Mouse (Mus musculus) thymus, postnatal 36 days (tissue): ENCODE measurements at regions not wholly inside any gene's neighbourhood (a gene's known extent, or its start where the extent isn't known, plus 50 kb on each side); places are given as distances from the start of the nearest gene placed in this dataset.
A peak's percentile ranks its signal among the peaks of the same experiment; 100 is the strongest.

Experiments used
- DNase-seq, 2 experiments: peaks; one replicate each; pipeline ENCODE4 v3.0.0; 2022; ENCODE audit warnings: mixed read lengths in 2 of 2

DNA sequence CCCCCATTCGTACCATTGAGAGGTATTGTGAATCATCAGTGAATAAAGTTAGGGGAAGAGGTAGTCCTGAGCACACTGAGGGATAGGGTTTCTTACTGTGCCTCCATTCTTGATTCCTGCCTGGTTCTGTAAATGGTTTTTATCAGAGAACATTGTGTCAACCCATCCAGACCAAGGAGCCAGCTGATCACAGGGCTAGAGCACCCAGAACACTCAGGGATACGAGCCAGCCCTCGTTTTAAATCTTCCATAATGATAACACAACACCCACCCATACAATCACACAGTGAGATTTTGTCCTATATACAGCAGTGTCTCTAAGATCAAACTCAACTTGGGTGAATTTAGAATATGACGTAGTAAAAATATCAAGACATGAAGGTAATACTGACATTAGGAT, 424.7 kb upstream of the BB014433 start:
- DNase-seq: no peak

DNA sequence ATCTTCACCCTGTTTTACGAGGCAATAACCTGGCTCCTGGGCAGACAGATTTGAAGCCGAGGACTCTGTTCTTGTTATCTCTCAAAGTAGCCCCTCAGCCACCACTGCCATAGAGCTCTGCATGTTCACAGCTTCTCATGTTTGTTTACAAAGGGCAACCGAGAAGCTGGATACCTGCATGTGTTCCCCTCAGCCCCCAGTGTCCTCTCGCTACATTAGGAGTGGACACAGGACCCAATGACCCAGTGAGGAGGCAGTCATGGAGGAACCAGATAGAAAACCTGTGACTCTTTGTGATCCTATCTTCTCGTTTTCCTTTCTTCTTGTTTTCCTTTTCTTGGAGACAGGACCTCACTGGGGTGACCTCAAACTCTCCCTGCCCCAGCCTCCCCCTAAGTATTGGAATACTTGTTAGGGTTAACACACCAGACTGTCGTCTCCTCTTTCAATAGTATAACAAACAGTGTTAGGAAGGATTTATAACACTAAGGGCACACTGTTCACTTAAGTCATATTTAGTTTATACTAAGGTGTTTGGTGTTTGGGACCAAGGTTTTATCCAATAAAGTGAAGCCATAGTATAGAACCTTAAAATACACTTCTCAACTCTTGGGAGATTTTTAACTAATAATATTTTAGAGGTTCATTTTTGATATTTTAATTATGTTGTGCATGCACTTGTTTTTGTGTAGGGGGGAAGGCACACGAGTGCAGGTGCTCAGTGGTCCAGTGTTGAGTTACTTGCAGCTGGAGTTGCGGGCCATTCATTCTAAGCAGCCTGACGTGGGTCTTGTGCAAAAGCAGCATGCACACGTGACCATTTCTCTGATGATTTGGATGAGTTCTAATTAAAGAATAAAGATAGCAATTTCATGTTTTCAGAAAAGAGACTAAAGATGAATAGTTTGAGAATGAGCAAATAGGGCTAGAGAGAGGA, 422.9 kb upstream of the BB014433 start:
- DNase-seq: no peak

DNA sequence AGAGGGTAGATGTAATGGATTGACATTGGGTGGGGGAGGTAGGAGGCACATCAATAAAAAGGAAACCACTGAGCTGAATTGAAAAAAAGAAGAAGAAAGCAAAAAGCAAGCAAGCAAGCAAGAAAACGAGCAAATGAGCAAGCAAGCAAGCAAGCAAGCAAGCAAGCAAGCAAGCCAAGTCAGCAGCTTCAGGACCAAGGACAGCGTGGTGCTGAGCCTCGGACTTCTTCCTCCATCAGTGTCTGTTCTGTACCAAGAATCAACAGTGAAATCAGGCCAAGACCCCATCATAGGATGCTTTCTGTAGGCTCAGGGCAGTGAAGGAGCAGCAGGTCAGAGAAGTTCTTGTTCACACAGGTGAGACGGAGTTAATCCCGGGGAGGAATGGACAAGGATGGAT, 392.7 kb upstream of the BB014433 start:
- no peak for DNase-seq

DNA sequence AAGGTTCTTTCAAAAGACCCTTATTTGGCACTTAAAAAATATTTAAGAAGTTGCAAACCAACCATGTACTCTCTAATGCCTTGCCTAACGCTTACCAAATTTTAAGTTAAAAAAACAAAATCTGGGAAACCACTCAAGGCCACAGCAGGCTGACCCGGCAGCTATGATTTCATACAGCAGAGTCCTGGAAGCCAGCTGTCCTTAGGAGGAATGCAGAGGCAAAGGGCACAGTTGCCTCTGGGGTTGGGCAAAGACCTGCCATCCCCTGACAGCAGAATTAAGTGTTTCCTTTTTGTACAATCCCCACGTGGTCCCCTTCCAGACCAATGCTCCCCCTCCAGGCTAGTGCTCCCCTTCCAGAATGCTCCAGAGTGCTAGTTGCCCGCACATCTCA, 348.8 kb upstream of the BB014433 start:
- no peak for DNase-seq

DNA sequence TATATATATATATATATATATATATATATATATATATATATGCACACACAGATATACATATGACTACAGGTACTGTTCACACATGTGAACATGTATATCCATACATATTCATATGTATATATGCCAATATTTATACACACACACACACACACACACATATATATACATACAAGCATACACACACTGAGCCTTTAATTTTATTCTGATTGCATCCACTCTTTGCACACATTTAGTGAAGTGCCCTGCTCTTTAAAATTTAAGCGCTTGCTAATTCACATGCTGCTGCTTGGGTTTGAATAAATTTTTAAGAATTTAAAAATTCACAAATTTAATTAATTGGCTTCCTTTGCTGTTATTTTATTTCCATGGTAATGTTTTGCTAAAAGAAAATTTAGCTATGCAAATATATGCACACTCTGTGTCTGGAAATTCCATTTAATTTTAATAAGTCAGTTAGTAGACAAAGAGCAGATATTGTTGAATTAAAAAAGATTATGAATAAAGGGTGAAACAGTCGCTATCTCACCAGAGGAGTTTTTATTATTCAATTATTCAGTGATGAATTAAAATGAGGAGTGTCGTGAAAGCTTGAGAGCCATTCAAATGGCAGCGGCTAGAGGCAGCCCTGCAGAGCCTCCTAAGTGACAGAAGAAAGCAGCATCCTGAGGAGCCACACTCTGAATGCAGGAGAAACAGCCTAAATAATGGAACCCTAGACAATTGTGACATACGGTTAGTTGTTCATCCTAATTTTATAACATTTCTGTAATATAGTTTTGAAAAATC, 348.3 kb upstream of the BB014433 start:
- no peak for DNase-seq

DNA sequence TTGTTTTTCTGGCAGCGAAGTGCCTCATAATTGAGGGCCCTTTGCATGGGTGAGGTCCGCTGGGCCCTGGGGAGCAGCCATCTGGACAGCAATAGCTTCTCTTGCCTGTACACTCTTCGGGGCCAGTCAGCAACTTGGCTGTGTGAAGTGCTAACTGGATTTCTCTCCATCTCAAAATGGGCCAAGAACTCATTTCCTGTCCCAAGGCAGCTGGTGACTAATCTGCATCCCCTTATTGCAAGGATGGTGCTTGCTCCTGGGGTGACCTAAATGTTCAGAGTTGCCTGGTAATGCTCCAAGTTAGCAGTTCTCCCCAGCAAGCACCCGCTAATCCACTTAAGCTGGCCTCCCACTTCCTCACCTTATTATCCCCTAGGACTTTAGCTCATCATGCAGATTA, 346.2 kb upstream of the BB014433 start:
- DNase-seq: no peak

DNA sequence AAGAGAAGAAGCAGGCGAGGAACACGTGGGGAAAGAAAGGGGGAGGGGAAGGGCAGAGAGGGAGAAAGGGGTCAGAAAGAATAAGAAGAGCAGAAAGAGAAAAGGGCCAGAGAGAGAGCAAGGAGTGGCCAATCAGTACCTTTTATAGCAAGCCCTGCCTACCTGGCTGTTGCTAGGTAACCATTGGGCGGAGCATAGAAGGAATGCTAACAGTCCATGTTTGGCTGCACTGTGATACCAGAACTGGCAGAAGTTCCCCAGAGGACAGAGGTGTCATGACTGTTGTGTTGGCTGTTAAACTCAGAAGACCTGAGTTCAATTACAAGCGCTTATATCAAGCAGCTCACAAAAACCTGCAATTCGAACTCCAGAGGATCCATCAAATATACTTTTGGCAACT, 342.9 kb upstream of the BB014433 start:
- no peak for DNase-seq

DNA sequence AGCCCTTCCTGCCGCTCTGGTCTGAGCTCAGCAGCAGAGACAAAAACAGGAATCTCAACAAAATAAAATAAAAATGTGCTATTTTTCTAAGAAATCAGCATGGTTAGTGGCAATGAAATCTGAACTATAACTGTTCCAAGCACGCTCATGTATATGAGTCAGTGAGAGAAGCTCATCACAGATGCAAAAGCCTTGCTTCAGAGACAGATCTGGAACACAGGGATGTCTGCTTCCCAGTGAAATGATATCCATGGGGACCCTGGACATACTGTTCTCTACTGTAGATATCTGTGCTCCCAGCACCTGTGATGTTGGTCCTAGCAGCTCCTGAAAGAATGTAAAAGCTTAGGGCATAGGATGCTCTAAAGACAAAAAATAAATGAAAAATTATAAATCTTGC, 321.2 kb upstream of the BB014433 start:
- DNase-seq: no peak

DNA sequence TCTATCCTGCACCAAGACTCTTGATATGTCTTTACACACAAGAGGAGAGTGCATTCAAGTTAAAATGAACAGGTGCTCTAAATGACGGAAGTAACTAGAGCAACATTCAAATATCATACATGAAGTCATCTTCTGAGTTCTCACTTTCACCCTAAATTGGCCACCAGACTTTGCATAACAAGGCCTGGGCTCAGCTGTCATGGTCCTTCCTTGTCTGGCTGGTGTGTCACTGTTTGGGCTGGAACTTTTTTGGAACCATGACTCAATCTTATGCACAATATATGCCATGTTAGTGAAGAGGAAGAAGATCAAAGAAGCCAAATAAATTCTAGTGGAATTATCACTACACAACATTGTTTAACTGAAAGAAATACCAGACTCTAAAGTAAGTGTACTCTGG, 318.7 kb upstream of the BB014433 start:
- no peak for DNase-seq

DNA sequence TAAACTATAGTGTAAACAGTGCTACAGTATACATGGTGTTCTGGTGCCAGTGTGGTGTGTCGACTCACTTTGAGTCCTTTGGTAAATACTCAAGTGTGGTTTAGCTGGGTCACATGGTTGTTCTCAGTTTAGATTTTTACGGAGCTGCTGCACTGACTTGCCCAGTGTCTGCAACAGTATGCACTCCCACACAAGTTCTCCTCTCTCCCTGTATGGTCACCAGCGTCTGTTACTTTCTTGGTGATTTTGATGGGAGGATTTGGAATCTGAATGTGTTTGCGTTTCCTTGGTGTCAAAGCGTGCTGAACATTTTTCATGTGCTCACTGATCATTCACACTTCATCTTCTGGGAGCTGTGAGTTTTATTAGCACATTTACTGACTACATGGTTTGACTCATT, 298.3 kb upstream of the BB014433 start:
- no peak for DNase-seq

DNA sequence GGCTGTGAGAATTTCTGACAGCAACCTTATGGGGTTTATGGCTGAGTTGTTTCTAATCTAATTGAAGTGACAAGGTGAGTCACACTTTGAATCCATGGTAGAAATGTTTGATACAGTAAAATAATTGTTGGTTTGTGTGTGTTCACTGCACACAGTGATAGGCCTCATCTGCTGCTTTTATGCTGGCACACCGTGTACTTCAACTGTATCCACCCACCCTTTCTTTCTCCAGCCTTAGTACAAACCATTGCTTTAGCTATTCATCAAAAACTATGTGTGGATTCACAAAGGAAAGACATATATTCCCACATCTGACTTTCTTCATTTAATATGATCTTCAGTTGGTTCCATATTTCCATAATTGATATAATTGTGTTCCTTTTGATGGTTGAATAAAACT, 297.7 kb upstream of the BB014433 start:
- DNase-seq: no peak

DNA sequence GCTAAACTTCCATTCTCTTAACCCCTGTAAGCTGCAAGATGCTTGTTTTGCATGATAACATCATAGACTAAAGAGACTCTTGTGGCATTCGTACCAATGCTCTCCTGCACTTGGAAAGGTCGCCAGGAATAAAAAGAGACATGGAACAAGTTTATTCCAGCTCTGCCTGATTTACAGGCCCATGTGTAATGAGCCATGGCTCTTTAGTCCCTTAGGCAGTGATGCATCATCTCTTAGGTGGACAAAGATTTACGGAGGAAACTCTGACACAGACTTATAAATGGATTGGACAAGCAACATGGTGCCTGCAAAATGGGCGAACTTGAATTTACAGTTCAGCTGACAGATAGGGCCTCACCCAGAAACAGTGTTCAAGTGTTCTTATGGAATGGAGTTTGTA, 288.7 kb upstream of the BB014433 start:
- no peak for DNase-seq

DNA sequence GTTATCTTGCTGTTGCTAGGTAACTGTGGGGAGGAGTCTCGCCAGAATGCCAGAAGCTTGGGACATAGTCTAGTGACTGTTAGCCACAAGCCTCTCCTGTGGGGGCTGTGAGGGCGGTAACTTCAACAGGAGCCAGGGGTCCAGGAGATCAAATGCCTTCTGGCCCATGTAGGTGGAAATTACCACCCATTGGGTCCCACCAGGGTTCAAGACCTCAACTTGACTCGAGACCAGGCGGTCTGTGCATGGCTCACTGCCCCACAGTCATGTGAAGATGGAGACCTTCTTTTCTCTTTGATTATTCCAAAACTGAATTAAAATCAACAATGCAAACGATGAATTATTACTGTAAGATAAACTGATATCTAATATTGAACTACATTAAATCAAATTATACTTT, 281.4 kb upstream of the BB014433 start:
- DNase-seq: no peak

DNA sequence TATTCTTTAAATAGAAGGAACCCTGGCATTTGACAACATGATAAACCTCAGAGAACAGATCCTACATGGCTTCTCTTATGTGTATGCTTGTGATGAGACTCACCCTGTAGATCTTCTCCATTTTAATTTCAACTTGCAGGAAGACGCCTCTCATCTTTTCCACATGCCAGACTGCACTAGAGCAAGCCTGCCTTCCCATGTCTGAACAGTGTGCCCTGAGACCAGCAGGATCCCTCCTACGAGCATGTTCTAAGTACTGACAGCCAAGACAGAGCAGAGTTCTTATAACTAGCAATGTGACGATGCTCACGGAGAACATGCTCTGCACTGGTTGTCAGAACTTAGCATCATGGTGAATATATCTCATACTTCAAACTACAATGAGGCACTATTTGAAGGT, 277.5 kb upstream of the BB014433 start:
- DNase-seq: no peak

DNA sequence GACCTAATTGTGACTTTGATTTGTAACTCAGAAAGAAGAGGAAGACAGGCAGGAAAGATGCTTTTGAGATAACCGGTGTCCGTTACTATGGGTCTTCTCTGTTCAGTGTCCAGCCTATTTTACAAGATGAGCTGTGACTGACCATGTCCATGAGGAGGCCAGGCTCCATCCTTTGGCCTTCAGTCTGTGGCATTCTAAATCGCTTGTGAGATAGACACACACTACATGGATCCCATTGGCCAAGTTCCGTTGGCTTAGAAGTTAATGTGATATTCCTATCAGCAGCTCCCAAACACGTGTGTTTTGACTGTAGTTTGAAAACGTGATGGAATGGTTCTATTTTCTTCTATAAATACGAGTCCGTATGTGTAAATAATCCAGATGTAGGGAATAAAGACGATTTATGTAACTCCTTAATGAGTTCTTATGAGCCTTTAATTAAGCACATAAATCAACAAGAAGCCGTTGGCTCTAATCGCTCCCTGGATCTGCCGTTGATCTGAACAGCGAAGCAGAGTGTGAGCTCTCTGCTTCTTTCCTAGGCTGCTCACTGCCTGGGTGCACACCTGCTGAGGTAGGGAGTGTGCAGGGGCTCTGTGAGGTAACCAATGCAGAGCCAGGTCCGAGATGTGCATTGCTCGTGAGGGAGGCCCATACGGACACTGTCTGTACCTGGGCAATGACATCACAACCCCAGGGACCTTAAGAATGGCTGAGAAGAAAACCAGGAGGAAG, 272.4 kb upstream of the BB014433 start:
- DNase-seq: no peak

DNA sequence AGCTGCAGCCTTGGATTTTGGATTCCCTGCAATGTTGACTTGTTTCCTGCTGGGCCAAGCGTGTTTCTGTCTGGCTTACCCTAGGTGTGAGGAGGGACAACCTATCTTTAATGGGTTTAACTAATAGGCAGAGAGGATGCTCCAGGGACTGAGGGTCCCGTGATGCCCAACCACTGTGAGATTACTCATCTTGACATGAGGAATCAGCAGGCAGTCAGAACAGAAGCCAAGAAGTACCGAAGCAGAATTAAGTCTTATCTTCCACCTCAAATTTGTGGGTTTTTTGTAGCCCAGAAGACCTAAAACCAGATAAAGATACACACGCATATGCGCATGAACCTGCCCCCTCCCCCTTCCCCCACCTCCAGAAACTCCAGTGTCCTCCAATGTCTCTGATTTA, 267.6 kb upstream of the BB014433 start:
- DNase-seq: no peak

DNA sequence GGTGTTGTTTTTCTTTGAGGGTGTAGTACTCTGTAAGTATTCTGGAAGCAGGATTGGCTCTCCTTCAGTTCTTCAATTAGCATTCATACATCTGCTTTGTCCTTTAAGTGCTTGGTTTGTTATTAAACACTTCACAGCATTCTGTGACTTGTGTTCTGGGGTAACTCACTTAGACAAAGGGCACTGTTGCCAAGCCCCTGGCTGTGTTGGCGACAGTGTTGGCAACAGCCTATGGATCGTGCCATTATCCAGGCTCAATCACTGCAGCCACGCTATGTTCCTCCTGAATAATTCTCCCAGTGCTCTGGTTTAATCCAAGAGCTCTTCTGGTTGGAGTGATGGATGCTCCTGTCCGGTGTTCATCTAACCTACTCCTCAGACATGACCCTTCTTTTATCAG, 265.6 kb upstream of the BB014433 start:
- DNase-seq: no peak

DNA sequence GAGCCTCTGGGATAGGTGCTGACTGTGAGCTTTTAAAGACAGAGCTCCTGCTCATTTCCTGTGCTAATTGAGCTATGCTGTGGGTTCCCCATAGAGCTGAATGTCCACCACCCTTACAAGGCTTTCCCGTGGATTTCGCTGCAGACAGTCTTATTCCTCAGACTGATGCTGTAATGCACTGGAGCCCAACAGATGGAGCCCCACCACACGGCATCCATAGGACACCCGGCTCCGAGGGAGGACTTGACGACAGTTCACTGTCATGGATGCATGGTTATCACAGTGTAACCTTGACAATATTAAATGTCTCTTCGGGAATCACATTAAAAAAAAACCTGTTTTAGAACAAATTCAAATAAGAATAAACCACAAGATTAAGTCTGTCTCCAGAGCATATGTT, 265.2 kb upstream of the BB014433 start:
- DNase-seq: no peak

DNA sequence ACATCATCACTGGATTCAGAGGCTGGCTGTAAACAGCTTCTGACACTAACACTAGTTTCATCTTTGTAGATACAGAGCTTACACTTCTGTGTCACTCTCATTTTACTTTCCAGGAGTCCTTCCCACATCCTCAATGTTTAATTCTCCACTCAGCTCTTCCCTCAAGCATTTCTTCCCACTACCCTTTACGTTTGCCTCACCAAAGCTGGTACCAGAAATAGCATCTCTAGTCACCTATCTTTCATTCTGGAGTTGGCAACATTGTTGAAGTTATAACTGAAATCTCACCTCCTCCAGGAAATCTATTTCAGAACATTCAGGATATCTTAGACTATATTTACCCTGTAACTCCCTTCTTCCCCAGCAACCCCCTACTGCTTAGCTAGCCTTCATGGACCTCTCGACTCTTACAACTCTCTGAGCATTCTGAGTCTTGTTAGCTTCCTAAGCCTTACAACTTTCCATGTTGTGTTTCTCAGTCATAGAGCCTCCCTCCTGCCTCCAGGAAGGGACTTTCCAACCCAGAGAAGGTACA, 258.3 kb upstream of the BB014433 start:
- DNase-seq: no peak

DNA sequence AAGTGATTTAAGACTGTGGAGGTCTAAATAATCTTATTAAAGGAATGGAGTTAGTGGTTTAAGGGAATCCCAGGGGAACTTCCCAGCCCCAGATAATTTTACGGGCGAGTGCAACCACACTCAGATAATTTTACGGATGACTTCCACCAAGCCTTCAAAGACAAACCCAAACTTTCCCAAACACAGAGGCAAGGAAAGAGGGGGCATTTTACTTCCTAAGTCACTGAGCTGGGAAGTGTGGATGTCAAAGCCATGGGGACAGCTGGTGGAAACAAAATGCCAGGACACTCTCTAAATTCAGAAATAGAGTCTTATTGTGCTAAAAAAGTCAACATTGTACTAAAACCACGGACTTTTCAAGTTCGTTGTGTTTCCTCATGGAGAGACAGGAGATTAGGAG, 227.9 kb upstream of the BB014433 start:
- no peak for DNase-seq

DNA sequence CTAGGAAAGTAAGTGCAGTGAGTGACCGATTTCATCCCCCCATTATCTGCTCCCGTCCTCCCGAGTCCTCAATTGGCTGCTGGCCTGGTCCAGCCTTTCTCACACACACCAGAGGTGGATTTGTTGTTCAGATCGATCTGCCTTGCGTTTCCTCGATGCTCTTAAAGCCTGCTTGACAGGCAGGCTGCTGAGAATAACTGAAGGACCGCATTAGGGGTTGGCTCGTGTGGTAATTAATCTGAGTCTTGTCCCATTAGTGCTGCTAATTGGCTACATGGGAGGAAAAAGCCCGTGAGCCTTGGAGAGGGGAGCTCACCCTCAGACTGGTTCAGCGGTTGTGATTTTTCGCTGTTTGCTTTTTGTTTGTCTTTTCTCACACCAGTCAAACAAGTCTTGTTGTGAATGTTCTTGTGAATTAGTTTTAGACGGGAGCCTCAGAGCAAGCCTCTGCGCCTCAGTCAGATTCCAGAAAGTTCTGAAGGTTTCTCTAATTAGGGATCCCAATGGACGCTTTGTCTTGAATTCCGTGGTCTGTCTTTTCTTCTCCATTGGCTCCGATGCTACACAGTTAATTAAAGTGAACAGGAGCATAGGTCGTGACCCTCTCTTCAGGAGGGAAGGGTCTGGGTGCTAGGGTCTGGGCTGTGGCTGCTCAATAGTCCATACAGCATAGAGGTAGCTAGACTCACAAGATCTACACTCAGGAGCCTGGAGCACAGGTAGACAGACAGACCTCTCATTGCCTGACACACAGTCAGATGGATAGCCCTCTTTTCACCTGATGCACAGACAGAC, 226.1 kb upstream of the BB014433 start:
- no peak for DNase-seq

DNA sequence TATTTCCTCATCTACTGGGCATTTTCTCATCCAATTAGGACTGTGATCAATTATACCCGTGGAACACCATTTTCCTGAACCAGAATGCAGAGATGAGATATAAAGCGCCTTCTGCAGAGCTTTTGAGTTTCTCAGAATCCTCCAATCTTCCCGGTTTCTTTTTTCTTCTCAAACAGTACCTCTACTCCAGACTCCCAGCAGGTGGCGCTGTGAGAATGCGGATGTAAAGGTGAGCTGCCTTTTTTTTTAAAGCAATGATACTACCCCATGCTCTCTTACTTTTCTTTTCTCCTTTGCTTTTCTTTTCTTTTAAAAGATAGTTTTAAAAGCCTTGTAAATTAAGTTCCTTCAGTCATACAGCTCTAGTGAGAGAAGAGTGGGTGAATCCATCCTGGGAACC, 224.4 kb upstream of the BB014433 start:
- peak; percentile 7 to 8 for DNase-seq
